Mouse (Mus musculus): ENCODE measurements around the gene Cluh. TPM values are rescaled to one million over a fixed set of nuclear protein-coding genes. Genes with fewer than 3 reads are reported as not detected.

Cluh gene
- total RNA-seq, 2 experiments from 2014 or later: 95.9 to 101 TPM

GRCm38 (mm10) chr11:74671839-74672238, 22.5 kb downstream of the Cluh start:
- no peak for DNase-seq (ENCODE audit: low spot score in 2 of 2)

DNA sequence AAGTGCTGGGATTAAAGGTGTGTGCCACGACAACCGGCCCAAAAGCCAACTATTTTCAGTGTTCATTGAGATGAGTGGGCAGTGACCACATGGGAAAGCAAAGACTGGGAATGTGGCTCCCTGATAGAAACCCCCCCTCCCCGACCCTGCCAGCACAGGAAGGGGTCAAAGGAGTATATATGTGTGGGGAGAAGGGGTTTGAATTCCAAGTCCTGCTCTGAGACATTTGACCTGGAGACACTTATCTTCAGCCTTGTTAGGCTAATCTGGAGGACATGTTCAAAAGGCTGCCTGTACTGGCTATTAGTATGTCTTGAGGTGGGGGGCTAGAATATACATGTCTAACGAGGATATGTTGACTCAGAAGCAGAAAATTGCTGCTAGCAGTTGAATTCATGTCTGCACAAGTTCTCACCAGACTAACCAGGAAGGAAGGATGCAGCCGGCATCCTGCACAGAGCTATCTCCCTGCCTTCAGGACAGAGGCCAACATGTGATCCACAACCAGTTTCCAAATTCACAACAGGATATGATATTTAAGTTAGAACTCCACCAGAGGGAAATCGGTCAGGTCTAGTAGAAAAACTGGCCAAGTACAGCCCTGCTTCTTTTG, 23.7 kb downstream of the Cluh start:
- no peak for DNase-seq (ENCODE audit: low spot score in 2 of 2)

DNA sequence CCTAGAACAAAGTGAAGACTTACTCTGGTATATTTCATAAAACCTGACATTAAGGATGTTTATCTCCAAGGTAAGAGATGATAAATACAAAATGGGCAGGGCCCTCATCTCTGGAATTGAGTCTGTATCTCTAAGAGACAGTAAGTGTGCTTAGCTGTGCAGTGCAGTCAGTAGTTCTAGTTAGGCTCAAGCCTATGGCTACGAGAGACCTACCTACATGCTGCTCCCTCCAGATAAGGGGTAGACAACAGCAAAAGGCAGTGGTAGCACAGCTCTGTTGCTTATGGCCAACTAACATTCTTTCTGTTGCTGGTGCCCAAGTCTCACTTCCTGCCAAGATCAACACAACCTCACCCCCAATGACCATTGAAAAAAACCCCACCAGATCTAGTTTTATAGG, 24.3 kb downstream of the Cluh start:
- DNase-seq (ENCODE audit: low spot score in 2 of 2): no peak

DNA sequence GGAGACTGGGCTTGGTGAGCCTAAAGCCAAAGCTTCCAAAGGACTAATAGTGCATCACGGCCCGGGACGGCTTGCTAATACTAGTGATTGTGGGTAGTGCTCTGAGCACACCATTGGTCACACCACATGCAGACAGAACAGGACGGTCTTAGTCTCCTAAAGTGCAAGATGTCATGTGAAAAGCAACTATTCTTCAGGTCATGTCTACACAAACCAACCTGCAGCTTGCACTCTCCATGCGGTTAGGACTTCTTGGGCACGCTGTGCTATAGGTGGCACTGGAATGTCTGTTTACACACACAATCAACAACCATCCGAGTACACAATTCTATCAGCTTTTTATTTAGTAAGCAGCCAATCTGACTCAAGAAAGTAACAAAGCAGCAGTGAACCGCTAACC, 25.4 kb downstream of the Cluh start:
- DNase-seq (ENCODE audit: low spot score in 2 of 2): no peak

DNA sequence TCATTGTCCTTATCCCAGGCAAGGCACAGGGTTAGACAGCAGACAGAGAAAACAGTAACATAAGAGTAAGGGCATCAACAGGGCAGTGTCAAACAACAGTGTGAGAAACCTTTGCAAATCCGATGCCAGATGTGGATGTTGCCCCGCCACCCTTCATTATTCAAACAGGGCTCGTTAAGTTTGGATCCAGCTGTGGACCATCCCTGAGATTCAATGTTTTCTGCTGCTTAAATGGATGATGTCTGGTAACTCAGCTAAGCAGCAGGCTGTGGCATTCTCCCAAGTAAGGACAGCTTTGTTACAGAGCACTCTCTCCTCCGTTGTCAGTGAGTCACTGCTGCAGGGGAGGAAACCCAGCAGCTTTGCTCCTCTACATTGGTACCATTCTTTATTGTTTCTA, 25.9 kb downstream of the Cluh start:
- DNase-seq (ENCODE audit: low spot score in 2 of 2): no peak

- no peak for DNase-seq (ENCODE audit: low spot score in 2 of 2)
These were observed 42.9 kb downstream of the Cluh start for GRCm38 (mm10) chr11:74692151-74692550.

DNA sequence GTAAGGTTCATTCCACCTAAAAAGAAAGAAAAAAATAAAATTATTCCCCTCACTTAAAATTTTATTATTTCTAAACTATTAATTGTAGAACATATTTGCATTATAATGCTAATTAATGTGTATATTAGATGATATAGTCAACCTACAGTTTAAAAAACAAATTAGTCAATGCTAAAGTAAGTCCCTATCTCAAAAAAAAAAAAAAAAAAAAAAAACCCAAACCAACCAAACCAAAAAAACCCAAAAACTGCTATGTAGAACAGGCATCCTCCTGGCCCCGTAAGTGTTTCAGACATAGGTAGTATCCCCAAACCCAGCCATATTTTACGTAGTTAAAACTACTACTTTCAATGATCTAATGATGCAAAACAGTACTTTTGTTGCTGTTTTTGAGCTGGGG, 50.2 kb downstream of the Cluh start:
- no peak for DNase-seq (ENCODE audit: low spot score in 2 of 2)

GRCm38 (mm10) chr11:74704068-74704467, 54.8 kb downstream of the Cluh start:
- DNase-seq (ENCODE audit: low spot score in 2 of 2): no peak

DNA sequence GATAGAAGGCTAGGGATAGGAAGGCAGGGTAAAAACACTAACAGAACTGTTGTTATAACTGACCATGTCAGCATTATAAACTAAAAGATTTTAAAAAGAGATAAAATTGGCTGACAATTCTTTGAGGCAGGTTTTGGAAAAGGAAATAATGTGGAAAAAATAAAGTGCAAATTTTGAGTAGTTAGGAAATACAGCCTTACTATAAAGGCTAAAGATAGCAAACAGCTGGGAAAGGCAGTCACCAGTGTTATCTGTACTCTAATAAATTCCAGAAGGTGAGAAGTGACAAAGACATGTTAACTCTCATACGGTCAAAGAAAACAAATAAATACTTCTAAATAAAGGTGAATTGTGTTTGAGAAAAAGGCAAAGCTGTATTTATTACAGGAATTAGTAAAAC, 59.5 kb downstream of the Cluh start:
- no peak for DNase-seq (ENCODE audit: low spot score in 2 of 2)

DNA sequence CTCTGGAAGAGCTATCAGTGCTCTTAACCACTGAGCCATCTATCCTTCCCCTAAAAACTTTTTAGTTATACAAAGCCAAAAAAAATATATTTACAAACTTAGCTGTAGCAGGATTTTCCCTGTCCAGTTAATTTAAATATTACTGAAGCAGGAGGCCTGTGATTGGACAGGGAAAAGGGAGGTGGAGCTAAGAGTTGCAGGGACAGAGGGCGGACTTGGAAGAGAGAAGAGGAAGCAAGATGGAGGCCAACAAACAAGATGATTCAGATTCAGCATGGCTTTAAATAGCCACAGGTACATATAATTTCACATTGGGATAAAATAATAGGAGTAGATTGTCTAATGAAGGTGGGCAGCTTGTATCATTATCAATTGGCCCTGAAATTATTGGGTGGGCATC, 61.4 kb downstream of the Cluh start:
- DNase-seq (ENCODE audit: low spot score in 2 of 2): no peak

- DNase-seq (ENCODE audit: low spot score in 2 of 2): no peak
These were observed 66.8 kb downstream of the Cluh start for GRCm38 (mm10) chr11:74715971-74716525.

Other genes starting within 250 kb of the Cluh start
- 10 to 100 TPM; 16.9 to 18.0 TPM for gene Rap1gap2, start 38.6 kb upstream of the Cluh start, total RNA-seq (2021)
- under 1 TPM; 0.41 to 0.49 TPM for gene Ccdc92b, start 29.9 kb upstream of the Cluh start, total RNA-seq (2021)
- gene Pafah1b1, start 75.2 kb downstream of the Cluh start, total RNA-seq (2021): 100 to 1,000 TPM; 128 to 136 TPM
- 10 to 100 TPM; 10.5 to 14.6 TPM for gene Mettl16, start 121.3 kb downstream of the Cluh start, total RNA-seq (2021)
- gene Mnt, start 181.4 kb downstream of the Cluh start, total RNA-seq (2021): 10 to 100 TPM; 12.3 to 13.0 TPM
- gene Sgsm2, start 247.6 kb downstream of the Cluh start, total RNA-seq (2021): 10 to 100 TPM; 10.5 to 12.0 TPM
- 10 to 100 TPM; 28.6 to 30.4 TPM for gene Tsr1, start 248.6 kb downstream of the Cluh start, total RNA-seq (2021)

All from gastrocnemius, postnatal 4 days (tissue).